Comparison of ENCODE assay signal across 23 mouse cellular contexts in genomic region chr17:75292986-75293385, GRCm38 (mm10).
A peak's percentile ranks its signal among the peaks of the same experiment; 100 is the strongest.
DNase-seq lines count a peak whose midpoint lies in the region; ATAC-seq and TF ChIP-seq lines count a peak whose summit lies in the region.
"Had no signal": no experiment of that assay in that cellular context is flagged by ENCODE, and none has a peak within 500 bp of the region (broad histone marks: within the 10 kb centered on the region; RNA-seq: fewer than 3 reads in every experiment).

No protein-coding gene starts in this region.

- no peaks in the 10 kb centered on the region for H3K36me3 ChIP-seq in kidney, adult 2 months (ENCODE audit: control insufficient read depth, insufficient read depth, low read length)
- H3K36me3 ChIP-seq in kidney, embryonic 15.5 days: peaks cover 39% of the 10 kb centered on the region

- H3K4me3 ChIP-seq in kidney, adult 2 months (ENCODE audit: insufficient read depth, low read depth, low read length): no peak overlapping the region
- no peak overlapping the region for H3K4me3 ChIP-seq in kidney, embryonic 15.5 days (replicated peaks)
- H3K4me3 ChIP-seq: embryonic facial prominence, embryonic 12.5 days; erythroblast, embryonic 14.5 days; forebrain, embryonic 13.5 days; heart, adult 2 months; heart, embryonic 10.5 days; heart, embryonic 13.5 days had no signal

- H3K9me3 ChIP-seq in kidney, embryonic 15.5 days (replicated peaks): no peaks in the 10 kb centered on the region
- H3K9me3 ChIP-seq: embryonic facial prominence, embryonic 12.5 days; forebrain, embryonic 13.5 days; heart, embryonic 10.5 days; heart, embryonic 13.5 days had no signal

- DNase-seq in kidney, adult 2 months: peak; percentile 63
- DNase-seq in kidney, postnatal 10 days: no peak
- peak; percentile 47 for DNase-seq in kidney, postnatal 14 days
- DNase-seq in retina, postnatal 1 day: peak; percentile 10
- DNase-seq in retina, embryonic 14.5 days (ENCODE audit: low spot score): no peak
- DNase-seq in forelimb bud, embryonic 11.5 days (ENCODE audit: low read depth, low spot score): peak; percentile 6
- no peak for DNase-seq in layer of hippocampus, postnatal 14 days (ENCODE audit: low spot score in 2 of 2)
- DNase-seq: adrenal gland, postnatal 25 days; cerebellum, adult 18-20 months; cerebellum, adult 9-10 months; forebrain, postnatal 0 days; heart, postnatal 4 days had no signal

- TF ChIP-seq POLR2A in kidney, adult 2 months (IDR thresholded peaks at IDR 0.05; ENCODE audit: low read depth, low read length): no peak

- no peaks in the 10 kb centered on the region for H3K27me3 ChIP-seq in kidney, adult 2 months (replicated peaks; ENCODE audit: control insufficient read depth, insufficient read depth, low read length)
- H3K27me3 ChIP-seq in kidney, embryonic 15.5 days: no peaks in the 10 kb centered on the region
- H3K27me3 ChIP-seq: embryonic facial prominence, embryonic 12.5 days; forebrain, embryonic 13.5 days; heart, embryonic 13.5 days had no signal

- ATAC-seq in kidney, embryonic 15.5 days (replicated peaks; ENCODE audit: low FRiP score): no peak
- ATAC-seq: activated CD4-positive, CD25-positive, alpha-beta regulatory T cell, adult 4 months; CD4-positive, CD25-positive, alpha-beta regulatory T cell, adult 4 months; forebrain, embryonic 13.5 days; forebrain, postnatal 0 days had no signal

- WGBS in kidney, adult 2 months: 44% methylated on average over 3 of the region's 3 CpGs
- WGBS in kidney, embryonic 15.5 days: 71% methylated on average over 3 of the region's 3 CpGs

- no peak overlapping the region for H3K4me2 ChIP-seq in kidney, embryonic 15.5 days
- H3K4me2 ChIP-seq: embryonic facial prominence, embryonic 12.5 days; forebrain, embryonic 13.5 days; heart, embryonic 13.5 days; hindbrain, embryonic 14.5 days had no signal

- TF ChIP-seq CTCF in kidney, adult 2 months (conservative IDR thresholded peaks at IDR 0.05; ENCODE audit: insufficient read depth, insufficient read length, low read depth, low read length): no peak

- no peaks in the 10 kb centered on the region for H3K4me1 ChIP-seq in kidney, adult 2 months (ENCODE audit: control insufficient read depth, insufficient read depth, low read length)
- H3K4me1 ChIP-seq in kidney, embryonic 15.5 days: peaks cover 9% of the 10 kb centered on the region; the same call in 1 of the 2 replicates
- H3K4me1 ChIP-seq: embryonic facial prominence, embryonic 12.5 days; heart, embryonic 10.5 days; heart, embryonic 13.5 days had no signal

- no peak overlapping the region for H3K9ac ChIP-seq in kidney, embryonic 15.5 days
- H3K9ac ChIP-seq: embryonic facial prominence, embryonic 12.5 days; forebrain, embryonic 13.5 days; forebrain, postnatal 0 days; heart, embryonic 13.5 days; hindbrain, embryonic 14.5 days had no signal

- no peak overlapping the region for H3K27ac ChIP-seq in kidney, adult 2 months (ENCODE audit: insufficient read depth, low read depth, low read length)
- no peak overlapping the region for H3K27ac ChIP-seq in kidney, embryonic 15.5 days
- H3K27ac ChIP-seq: embryonic facial prominence, embryonic 12.5 days; forebrain, embryonic 13.5 days; heart, adult 2 months; heart, embryonic 10.5 days; heart, embryonic 13.5 days; hindbrain, embryonic 14.5 days; hindbrain, postnatal 0 days had no signal

Comparison
In these comparisons a context has a peak if more than half of its experiments do, and no peak if none do; other contexts are left out.
1. DNase-seq: peak in kidney, adult 2 months (single experiment), kidney, postnatal 14 days (single experiment), retina, postnatal 1 day (single experiment) and forelimb bud, embryonic 11.5 days (single experiment); none in kidney, postnatal 10 days (single experiment), retina, embryonic 14.5 days (single experiment) and layer of hippocampus, postnatal 14 days (0 of 2).